Mouse (Mus musculus) B cell, adult 2 months (primary cell): ENCODE data around the gene Ftl1.
A peak's percentile ranks its signal among the peaks of the same experiment; 100 is the strongest.
"Not testable (repeated sequence)": the region's sequence is repeated elsewhere in the genome, so short reads cannot be mapped to it uniquely, and the experiment has no call there.

Source experiments
- DNase-seq, 2 experiments: peaks; one replicate each; pipeline ENCODE4 v3.0.0; 2022

The Ftl1 gene

DNA sequence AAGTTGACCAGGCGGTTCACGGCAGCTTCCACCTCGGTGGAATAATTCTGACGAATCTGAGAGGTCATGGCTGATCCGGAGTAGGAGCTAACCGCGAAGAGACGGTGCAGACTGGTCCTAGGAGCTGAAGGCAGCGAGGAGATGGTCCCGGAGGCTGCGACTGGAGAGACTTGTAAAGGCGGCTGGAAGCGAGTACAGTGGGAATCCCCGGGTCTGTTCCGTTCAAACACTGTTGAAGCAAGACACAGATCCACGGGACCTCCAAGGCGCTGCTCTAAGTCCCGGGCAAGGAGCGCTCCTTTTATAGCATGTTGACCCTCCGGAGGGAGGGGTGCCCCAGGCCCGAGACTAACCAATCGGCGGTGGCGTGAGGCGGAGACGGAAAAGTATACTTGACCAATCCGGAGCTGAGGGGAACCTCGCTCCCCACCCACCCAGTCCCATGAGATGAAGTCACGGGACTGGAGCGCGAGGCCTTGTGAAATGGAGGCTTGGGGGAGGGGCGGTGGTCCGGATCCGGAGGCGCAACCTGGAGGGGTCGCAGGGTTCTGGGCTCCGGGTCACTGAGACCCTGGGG is at the start of gene Ftl1:
Ftl1 (minus strand) TSS at position 321 of the 577 bp plus-strand sequence.
- DNase-seq = peak; percentile 93 to 95

DNA sequence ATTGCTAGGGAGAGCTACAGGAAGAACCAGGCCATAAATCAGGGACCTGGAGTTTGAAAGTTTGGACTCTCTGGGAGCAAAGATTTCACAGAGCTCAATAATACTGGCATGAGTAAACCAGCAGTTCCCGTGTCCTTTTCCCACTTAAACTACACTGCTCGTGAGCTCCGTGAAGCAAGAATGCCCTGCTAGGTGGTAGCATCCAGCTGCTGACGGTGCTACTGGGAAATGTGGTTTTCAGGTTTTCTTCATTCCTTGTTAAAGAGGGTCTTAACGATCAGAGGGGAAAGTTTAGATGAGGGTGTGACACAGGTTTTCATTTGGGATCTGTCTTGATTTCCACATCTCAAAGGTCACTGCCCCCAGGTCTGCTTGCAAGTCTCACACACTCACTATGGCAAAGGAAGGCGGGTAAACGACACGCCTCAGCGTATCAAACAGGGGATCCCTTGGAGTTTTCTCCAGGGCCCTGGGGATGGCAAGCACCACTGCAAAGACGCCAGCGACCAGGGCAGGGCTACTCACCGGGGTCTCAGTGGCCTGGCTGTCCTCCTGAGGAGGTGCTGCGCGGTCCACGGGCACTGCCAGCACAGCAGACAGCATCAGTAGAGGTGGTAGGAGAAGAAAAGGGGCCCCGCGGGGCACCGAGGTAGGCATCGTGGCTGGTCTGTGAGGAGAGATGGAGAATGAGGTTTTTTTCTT is 49.6 kb upstream of the Ftl1 start:
- no peak for DNase-seq

DNA sequence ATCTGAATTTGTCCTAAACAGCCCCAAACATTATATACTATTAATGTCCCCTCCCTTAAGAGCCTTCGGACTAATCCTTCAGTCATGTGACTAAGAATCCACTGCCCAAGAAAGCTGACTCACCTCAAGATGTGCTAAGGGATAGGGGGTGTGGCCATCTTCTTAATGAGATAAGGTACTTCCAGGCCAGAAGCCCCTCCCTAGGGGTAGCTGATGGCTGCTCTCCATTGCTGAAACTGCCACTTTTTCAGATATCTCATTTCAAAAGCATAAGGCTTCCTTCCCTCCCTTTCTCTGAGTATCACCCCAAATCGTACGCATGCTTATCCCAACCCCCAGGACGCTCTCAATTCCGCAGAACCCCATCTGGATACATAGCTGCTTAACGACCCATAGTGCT is 48.9 kb upstream of the Ftl1 start:
- DNase-seq = no peak

DNA sequence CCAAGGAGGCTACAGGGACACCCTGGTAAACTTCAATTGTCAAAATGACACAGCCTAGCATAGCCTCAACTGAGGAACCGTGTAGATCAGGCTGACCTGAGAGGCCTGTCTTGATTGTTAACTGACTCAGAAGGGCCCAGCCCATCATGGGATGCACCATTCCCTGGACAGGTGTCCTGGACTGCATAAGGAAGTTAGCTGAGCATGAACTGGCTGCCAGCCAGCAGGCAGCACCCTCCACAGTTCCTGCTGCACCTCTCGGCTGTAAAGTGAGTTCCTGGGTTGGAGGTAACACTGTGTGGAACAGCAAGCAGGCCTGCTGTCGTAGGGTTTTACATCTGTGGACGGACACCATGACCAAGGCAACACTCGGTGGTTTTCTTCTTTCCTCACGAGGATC is 47.9 kb upstream of the Ftl1 start:
- no peak for DNase-seq

DNA sequence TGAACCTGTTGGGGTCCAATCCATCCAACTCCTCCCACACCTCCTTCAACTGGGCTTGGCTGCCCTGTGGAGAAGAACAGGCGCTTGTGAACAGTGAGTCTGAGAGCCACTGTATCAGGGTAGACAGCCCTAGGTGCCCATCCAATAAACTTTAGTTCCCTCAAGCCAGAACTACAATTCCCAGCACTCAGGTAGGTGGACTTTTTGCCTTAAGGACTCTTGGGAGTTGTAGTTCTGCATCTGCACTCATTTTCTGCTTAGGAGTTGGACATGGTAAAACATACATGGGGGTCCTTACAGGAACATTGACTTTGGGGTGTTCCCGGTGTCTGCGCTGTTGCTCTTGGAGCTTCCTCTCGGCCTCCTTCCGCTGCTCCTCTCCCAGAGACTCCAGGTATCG is 38.7 kb upstream of the Ftl1 start:
- DNase-seq = no peak

DNA sequence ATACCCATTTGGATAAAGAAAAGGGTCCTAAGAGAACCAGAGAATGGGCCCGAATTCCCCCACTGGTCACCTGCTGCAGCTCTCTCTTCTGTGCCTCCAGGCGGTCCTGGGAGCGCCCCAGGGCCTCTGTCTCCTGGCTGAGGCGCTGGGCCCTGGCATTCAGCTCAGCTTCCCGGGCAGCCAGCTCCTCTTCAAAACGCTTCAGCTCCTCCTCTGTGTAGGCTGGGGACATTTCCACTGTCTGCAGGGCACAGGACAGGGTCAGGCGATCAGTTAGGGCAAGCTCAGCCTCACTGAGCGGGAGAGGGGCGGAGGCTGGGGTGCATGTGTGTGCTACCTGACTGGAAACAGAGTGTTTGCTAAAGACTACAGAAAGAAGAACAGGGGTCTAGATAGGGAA is 34.9 kb upstream of the Ftl1 start:
- DNase-seq = no peak

DNA sequence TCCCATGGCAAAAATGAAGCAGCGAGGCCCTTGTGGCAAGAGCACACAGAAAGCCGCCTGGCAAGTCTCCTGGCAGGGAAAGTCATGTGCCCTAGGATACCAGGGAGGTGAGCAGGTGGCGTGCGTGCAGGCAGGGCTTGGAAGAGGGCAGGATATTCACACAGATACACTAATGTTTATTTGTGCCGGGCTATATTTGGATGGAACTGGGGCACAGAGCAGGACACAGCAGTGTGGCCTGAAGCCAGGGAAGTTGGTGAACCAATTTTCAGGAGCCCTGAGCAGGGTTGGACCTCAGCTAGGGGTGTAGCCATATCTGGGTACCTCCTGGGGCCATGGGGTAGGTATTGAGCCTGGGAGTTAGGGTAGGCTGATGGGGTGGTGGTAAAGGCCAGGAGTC is 33.3 kb upstream of the Ftl1 start:
- no peak for DNase-seq

DNA sequence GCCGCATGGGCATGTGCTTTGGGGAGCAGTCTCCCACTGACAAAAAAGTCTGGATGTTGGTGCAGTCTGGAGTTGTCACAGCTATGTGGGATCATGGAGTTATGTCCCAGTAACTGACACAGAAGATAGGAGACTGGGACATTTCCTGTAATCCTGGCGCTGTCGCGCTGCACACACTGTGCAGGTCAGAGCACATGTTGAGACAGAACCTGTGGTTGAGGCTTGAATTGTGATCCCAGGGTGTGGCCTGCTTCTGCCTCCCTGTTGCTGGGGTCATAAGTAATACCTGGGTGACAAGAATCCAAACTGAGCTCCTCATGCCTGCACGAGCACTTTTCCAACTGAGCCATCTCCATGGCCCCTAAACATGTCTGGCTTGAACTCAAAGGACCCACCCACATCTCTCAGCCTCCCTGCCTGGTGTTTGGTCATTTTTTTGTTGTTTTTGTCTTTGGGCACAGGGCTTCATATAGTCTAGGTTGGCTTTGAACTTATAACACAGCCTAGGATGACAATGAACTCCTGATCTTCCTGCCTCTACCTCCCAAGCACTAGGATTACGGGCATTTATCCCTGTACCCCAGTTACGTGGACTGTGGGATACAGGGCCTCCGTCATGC is 32.7 kb upstream of the Ftl1 start:
- DNase-seq = no peak

DNA sequence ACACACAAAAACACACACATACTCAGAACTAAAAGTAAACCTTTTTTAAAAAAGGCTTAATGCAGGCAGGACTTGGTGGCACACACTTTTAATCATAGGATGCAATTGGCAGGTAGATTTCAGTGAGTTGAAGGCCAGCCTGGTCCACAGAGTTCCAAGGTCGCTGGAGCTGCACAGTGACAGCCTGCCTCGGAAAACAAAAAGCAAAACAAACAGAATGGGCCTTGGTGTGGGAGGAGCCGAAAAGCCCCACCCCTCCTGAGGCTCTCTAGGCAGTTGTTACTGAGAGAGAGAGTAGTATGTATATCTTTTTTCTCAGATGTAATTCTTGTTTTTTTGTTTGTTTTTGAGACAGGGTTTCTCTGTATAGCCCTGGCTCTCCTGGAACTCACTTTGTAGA is 31.6 kb upstream of the Ftl1 start:
- DNase-seq = no peak

DNA sequence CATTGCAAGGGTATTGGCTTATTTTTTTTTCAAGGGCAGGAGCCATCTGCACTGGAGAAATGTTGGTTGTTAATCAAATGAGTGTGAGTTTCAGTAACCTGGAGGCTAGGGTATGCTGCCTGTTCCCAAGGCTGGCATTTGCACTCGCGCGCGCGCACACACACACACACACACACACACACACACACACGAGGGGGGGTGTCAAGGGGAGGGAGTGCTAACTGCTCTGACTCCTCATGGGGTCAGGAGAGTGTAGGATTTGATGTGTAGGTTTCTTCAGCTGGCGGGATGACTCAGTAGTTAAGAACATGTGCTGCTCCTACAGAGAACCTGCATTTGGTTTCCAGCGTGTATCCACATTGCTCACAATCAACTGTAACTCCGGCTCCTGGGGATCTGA is 31.1 kb upstream of the Ftl1 start:
- DNase-seq = no peak

DNA sequence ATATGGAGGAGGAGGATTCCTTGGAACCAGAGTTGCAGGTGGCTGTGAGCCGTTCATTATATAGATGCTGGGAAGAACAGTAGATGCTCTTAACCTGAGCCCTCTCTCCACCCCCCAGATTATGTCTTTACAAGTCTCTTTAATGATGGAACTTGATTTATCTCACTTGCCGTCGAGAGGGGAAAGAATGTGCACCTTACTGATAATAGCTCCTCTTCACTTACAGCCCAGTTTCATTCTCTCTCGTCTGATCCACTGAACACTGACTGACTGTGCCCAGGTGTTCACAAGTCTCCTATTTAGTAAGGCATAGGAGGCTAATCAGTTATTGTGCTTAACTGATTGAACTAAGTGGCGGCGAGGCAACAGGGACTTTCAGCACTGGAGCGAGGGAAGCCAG is 29.9 kb upstream of the Ftl1 start:
- DNase-seq = no peak

DNA sequence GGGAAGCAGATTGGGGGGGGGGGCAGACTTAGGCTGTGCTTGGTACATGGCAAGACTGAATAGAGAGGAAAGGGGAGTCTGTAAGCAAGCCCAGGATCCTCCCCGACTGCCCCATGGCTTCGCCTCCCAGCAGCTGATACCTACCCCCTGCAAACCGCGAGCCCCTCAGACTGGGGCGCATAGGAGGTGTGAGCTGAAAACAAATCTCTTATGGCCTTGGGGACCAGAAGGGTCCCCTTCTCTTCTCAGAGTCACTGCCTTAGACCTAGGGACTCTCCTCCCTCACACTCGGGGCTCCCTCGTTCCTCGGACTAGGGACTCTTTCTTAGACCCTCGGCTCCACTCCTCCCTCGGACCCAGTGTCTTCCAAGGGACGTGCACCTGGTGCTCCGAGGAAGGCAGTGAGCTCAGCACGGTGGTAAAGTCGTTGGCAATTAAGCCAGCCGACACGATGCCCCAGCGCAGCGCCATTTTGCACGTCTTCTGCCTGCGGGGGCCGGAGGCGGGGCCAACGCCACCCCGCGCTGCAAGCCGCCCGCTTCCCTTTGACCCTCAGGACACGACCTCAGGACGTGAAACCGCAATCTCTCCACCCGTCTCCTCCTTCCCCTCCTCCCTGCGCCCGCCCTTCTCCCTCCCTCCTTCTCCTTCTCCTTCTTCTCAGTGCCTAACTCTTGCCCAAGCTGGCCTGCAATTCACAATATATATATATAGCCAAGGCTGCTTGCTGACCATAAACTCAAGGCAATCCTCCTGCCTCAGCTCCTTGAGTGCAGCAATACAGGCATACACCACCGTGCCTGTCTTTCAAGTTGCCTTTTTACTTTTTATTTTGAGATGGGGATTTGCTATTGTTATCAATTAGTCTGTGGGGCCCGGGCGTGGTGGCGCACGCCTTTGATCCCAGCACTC is 28.9 kb upstream of the Ftl1 start, which contains the start of gene Dhdh:
Dhdh (minus strand) TSS at position 513 of the 912 bp plus-strand sequence.
- DNase-seq = peak; percentile 56 to 59

DNA sequence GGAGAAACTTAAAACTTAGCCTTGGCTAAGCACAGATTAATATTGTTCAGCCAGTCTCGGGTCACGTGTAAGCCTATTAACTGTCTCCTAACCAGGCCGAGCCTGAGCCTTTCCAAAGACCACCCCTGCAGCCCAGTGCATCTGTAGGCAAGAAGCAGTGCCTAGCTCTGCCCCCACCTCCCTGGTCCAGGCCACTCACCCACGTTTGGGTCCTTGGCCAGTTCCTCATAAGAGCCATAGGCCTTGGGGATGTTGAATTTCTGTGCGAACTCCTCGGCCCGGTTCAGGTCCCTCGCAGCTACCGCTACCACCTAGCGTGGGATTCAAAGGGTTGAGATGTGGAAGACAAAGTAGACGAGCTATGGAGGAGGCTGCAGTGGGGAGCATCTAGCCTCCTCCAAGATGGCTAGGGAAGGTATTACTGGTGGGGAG is 28.2 kb upstream of the Ftl1 start:
- DNase-seq = no peak

DNA sequence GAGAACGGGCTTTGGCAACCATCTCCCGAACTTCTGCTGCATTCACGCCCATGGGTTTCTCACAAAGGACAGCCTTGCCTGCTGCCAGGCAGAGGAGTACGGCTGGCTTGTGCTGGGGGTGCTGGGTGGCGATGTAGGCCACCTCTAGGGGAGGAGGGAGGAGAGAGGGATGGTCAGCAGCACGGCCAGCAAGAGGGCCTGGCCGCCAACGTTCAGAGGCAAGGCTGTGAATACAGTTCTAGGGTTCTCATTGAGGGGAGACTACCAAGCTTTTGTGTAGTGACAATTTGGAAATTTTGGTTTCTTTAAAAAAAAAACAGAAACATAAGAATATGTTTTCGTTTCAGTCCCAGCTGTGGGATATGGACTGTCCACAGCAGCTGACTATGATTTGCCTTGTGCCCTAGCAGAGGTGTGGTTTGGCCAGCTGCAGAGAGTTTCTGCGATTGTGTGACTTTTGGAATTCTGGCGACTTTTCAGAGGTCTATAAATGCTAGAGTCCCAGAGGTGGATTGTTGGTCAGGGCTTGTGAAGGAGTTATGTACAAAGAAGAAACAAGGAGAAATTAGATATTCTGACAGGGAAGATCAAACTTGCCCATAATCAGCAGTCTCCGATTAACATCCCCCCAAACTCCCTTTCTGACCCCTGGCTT is 27.2 kb upstream of the Ftl1 start, which contains the start of gene Gm45808:
Gm45808 (minus strand) TSS at position 51 of the 655 bp plus-strand sequence.
- DNase-seq = no peak

DNA sequence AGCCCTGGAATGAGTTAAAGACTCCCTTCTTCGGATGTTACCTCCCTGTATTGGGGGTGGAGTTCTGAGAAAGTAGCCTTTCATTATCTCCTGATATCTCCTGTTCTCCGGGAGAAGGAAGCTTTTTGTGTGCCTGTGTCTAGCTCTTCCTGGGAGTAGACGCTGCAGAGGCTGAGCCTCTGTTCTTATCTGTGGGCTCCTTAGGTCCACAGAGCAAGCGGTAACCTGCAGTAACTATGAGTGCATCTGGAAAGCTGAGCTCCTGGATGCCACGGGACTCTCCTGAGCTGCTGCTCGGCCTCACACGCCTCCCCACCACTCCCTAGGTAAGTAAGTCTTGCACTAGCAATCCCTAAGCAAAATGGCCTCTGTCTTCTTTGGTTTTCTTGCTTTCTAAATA is 26.5 kb upstream of the Ftl1 start:
- no peak for DNase-seq

DNA sequence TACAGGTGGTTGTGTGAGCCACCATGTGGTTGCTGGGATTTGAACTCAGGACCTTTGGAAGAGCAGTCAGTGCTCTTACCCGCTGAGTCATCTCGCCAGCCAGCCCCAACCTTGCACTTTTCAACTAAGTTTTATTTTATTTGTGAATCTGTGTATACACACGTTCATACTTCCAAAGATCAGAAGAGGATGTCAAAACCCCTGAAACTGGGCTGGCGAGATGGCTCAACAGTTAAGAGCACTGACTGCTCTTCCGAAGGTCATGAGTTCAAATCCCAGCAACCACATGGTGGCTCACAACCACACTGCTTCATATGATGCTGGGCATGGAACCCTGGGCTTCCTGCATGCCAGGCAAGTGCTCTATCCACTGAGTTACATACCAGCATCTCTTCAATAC is 25.3 kb upstream of the Ftl1 start:
- DNase-seq = not testable (repeated sequence)

DNA sequence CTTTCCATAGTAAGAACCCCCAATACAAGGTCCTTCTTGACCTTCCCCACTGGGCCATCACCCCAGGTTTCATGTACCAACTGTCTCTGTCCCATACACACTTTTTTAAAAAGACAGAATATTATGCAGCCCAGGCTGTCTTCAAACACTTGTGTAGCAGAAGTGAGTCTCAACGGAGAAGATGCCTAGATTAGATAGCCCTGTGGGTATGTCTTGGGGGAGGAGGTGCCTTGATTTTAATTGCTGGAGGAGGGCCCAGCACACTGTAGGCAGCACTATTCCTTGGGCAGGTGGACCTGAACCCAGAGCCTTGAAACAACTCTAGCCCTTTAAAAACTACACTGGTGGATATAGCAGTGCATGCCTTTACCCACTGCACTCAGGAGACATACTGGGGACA is 22.5 kb upstream of the Ftl1 start:
- no peak for DNase-seq

DNA sequence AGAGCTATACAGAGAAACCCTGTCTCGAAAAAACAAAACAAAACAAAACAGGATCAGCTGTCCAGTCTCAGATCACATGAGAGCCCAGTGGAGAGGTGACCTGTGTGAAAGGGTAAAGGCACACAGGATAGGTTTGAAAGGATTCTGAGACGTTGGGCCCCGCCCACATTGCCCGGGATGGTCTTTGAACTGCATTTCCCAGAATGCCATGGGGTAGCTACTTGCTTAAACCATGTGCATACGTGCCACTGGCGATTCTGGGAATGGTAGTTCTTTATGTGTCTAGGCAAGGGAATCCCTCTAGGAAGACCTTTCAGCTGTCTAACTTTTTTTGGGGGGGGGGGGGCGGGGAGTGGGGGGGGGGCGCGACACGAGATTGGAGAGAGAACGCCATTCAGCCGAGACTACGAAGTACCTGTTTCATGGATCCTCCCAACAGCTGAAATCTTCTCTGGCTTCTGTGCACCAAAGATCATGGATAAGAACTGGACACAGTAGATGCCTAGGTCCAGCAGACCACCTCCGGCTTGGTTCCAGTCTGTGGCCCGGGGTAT is 21.8 kb upstream of the Ftl1 start, which contains the start of gene Tulp2:
Tulp2 (plus strand) TSS at position 504 of the 554 bp plus-strand sequence.
- DNase-seq = peak; percentile 68 to 74

DNA sequence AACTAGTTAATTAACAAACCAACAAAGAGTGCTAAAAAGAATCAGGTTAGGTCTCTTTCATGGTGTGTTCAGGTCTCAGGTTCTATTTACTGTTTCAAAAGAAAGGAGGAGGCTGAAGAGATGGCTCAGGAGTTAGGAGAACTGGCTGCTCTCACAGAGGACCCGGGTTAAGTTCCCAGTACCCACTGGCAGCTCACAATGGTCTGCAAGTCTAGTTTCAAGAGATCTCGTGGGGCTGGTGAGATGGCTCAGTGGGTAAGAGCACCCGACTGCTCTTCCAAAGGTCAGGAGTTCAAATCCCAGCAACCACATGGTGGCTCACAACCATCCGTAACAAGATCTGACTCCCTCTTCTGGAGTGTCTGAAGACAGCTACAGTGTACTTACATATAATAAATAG is 20.6 kb upstream of the Ftl1 start:
- DNase-seq = not testable (repeated sequence)

DNA sequence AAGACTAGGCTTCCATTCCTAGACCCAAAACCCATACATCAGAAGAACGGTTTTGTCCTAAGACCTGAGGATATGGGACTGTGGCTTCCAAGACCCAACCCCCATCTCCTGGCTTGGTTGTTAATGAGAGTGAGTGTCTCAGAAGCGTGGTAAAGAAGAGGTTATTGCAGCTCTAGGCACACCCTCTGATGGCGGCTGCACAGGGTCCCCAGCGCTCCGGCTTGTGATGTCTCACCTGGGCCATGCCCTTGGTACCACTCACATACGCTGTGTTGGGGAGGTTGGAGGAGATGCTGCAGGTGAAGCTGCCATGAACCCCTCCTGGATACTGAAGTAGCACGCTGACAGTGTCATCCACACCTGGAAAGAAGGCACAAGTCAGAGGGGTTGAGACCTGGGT is 19.1 kb upstream of the Ftl1 start:
- no peak for DNase-seq

DNA sequence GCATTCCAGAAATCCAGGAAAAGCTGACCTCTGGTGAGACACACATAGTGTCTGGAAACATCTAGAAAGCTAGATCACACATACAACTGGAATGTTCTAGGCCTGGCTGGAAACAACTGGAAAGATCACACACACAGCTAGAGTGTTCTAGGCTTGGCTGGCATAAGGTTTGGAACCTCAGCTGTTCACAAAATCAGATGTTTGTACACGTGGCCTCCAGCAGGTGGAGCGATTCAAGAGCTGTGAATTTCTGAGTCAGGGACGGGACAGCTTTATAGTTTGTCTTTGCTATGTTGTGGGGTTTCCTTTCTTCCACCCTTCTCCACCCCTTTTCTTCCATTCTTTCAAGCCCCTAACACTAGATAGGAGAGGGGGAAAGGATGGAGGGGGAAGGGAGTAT is 17.3 kb upstream of the Ftl1 start:
- peak; percentile 68 to 72 for DNase-seq

DNA sequence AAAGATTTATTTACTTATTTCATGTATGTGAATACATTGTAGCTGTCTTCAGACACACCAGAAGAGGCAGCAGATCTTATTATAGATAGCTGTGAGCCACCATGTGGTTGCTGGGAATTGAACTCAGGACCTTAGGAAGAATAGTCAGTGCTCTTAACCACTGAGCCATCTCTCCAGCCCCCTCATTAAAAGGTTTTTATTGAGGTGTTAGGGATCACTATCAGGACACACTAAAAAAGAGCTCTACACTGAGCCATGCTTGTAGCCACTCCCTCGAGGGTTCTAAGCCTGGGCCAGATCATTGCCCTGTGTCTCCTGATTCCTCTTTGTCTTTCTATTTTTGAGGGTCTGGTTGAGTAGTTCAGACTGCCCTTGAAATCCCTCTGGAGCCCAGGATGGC is 16.8 kb upstream of the Ftl1 start:
- no peak for DNase-seq
